ENCODE assay signal across 16 mouse cellular contexts in genomic region chr5:99499404-99500089, GRCm38 (mm10).
DNase-seq lines count a peak whose midpoint lies in the region; ATAC-seq and TF ChIP-seq lines count a peak whose summit lies in the region.
"Had no signal": no experiment of that assay in that cellular context is flagged by ENCODE, and none has a peak within 500 bp of the region (broad histone marks: within the 10 kb centered on the region; RNA-seq: fewer than 3 reads in every experiment).

No protein-coding gene starts in this region.

- peaks cover 17% of the 10 kb centered on the region; the same call in 1 of the 2 replicates for H3K4me1 ChIP-seq in lung, embryonic 14.5 days (ENCODE audit: insufficient read depth)
- peaks cover 47% of the 10 kb centered on the region for H3K4me1 ChIP-seq in megakaryocyte, embryonic 14.5 days
- H3K4me1 ChIP-seq in heart, embryonic 12.5 days (replicated peaks) = peaks cover 31% of the 10 kb centered on the region

- 58% methylated on average over 7 of the region's 7 CpGs for WGBS in lung, embryonic 14.5 days
- WGBS in heart, embryonic 12.5 days = 62% methylated on average over 7 of the region's 7 CpGs

- no peaks in the 10 kb centered on the region for H3K36me3 ChIP-seq in lung, embryonic 14.5 days (ENCODE audit: insufficient read depth)
- H3K36me3 ChIP-seq in C2C12 (ENCODE audit: control insufficient read depth, insufficient read depth) = no peaks in the 10 kb centered on the region
- H3K36me3 ChIP-seq in megakaryocyte, embryonic 14.5 days (replicated peaks; ENCODE audit: low read length) = no peaks in the 10 kb centered on the region
- H3K36me3 ChIP-seq in heart, embryonic 12.5 days = no peaks in the 10 kb centered on the region
- H3K36me3 ChIP-seq: hindbrain, embryonic 13.5 days; midbrain, embryonic 12.5 days had no signal

- TF ChIP-seq CTCF in lung, embryonic 14.5 days (IDR thresholded peaks at IDR 0.05; ENCODE audit: low read depth) = no peak
- TF ChIP-seq CTCF in C2C12 (IDR thresholded peaks at IDR 0.05; ENCODE audit: control insufficient read depth, insufficient read depth, insufficient read length) = no peak

- no peak overlapping the region for H3K27ac ChIP-seq in lung, embryonic 14.5 days (ENCODE audit: low read depth)
- H3K27ac ChIP-seq in heart, embryonic 12.5 days (ENCODE audit: poor library complexity, severe bottlenecking) = no peak overlapping the region
- H3K27ac ChIP-seq: hindbrain, embryonic 13.5 days; midbrain, embryonic 12.5 days had no signal

- H3ac ChIP-seq in C2C12 (ENCODE audit: control insufficient read depth, insufficient read length, low read depth) = no peak overlapping the region

- H3K79me2 ChIP-seq in C2C12 (ENCODE audit: control insufficient read depth, insufficient read depth) = no peaks in the 10 kb centered on the region

- H3K4me2 ChIP-seq in lung, embryonic 14.5 days = no peak overlapping the region
- H3K4me2 ChIP-seq in heart, embryonic 12.5 days = no peak overlapping the region
- H3K4me2 ChIP-seq: hindbrain, embryonic 13.5 days; midbrain, embryonic 12.5 days had no signal

- no peak for ATAC-seq in lung, embryonic 14.5 days (ENCODE audit: insufficient read depth)
- ATAC-seq in activated CD4-positive, CD25-positive, alpha-beta regulatory T cell, adult 4 months = peak; percentile 44
- no peak for ATAC-seq in heart, embryonic 12.5 days (ENCODE audit: insufficient number of reproducible peaks, low FRiP score)
- ATAC-seq: liver, postnatal 0 days had no signal

- H3K79me3 ChIP-seq in C2C12 (ENCODE audit: low read depth) = no peaks in the 10 kb centered on the region

- no peaks in the 10 kb centered on the region for H3K9me3 ChIP-seq in lung, embryonic 14.5 days (ENCODE audit: low read depth, low read length)
- H3K9me3 ChIP-seq in megakaryocyte, embryonic 14.5 days = no peaks in the 10 kb centered on the region
- H3K9me3 ChIP-seq in heart, embryonic 12.5 days (replicated peaks) = no peaks in the 10 kb centered on the region
- H3K9me3 ChIP-seq: hindbrain, embryonic 13.5 days; midbrain, embryonic 12.5 days had no signal

- no peaks in the 10 kb centered on the region for H3K27me3 ChIP-seq in lung, embryonic 14.5 days (ENCODE audit: insufficient read depth, low read length)
- no peaks in the 10 kb centered on the region for H3K27me3 ChIP-seq in C2C12 (ENCODE audit: control insufficient read depth, insufficient read depth, insufficient read length)
- peaks cover 19% of the 10 kb centered on the region for H3K27me3 ChIP-seq in megakaryocyte, embryonic 14.5 days (replicated peaks)
- no peaks in the 10 kb centered on the region for H3K27me3 ChIP-seq in heart, embryonic 12.5 days (replicated peaks)
- H3K27me3 ChIP-seq: hindbrain, embryonic 13.5 days had no signal

- no peak overlapping the region for H3K9ac ChIP-seq in lung, embryonic 14.5 days
- no peak overlapping the region for H3K9ac ChIP-seq in heart, embryonic 12.5 days
- H3K9ac ChIP-seq: hindbrain, embryonic 13.5 days; liver, postnatal 0 days; midbrain, embryonic 12.5 days had no signal

- H3K4me3 ChIP-seq in lung, embryonic 14.5 days (ENCODE audit: low read depth, low read length) = no peak overlapping the region
- no peak overlapping the region for H3K4me3 ChIP-seq in C2C12 (ENCODE audit: insufficient read depth, poor library complexity, severe bottlenecking)
- peak overlapping the region; percentile 33 for H3K4me3 ChIP-seq in megakaryocyte, embryonic 14.5 days (replicated peaks)
- no peak overlapping the region for H3K4me3 ChIP-seq in heart, embryonic 12.5 days
- H3K4me3 ChIP-seq: hindbrain, embryonic 13.5 days; midbrain, embryonic 12.5 days had no signal

- peak; percentile 28 for DNase-seq in lung, embryonic 14.5 days
- no peak for DNase-seq in lung, postnatal 14 days
- no peak for DNase-seq in spleen, postnatal 36 days (ENCODE audit: low spot score in 2 of 2)
- DNase-seq in testis, postnatal 10 days (ENCODE audit: low spot score) = no peak
- DNase-seq: cerebellum, adult 18-20 months; heart, adult 11 months; kidney, adult 18-20 months; liver, postnatal 0 days; right cerebral cortex, postnatal 25 days; thymus, adult 2 months had no signal

TF ChIP-seq in C2C12, 6 proteins besides CTCF, POLR2A, EP300 and RAD21:
- TF ChIP-seq FOSL1 (IDR thresholded peaks at IDR 0.05; ENCODE audit: insufficient read depth, low read length, poor library complexity, severe bottlenecking) (peak; percentile 64), MAX (IDR thresholded peaks at IDR 0.05) (peak; percentile 51), MYOD1 (IDR thresholded peaks at IDR 0.05; ENCODE audit: control insufficient read depth, insufficient read length, low read depth) (peak; percentile 33), CEBPB (IDR thresholded peaks at IDR 0.05; ENCODE audit: low read depth) (no peak)
